Mouse (Mus musculus) limb, embryonic 14.5 days (tissue): ENCODE results near the gene Snx22. TPM values are rescaled to one million over a fixed set of nuclear protein-coding genes. Genes with fewer than 3 reads are reported as not detected.

Source experiments
- ATAC-seq: fragments of 200-750 bp; cut with Nextera tagmentation; 2 replicates; pipeline ENCODE4 v1.8.0; 2017; ENCODE audit warnings: low read depth, moderate number of reproducible peaks, moderate TSS enrichment; ENCODE audit not compliant: low FRiP score
- DNase-seq: peaks from one replicate; pipeline ENCODE4 v3.0.0-alpha.2; 2015; ENCODE audit warnings: low spot score
- H3K27ac ChIP-seq: fragments of 300-500 bp; sonication (generic); replicated peaks from 2 replicates; pipeline ENCODE4 v1.5.1; 2014; ENCODE audit warnings: low read depth, mild to moderate bottlenecking, low read length, moderate library complexity, mixed read lengths
- H3K27me3 ChIP-seq: fragments of 300-500 bp; sonication (generic); 2 replicates; pipeline ENCODE4 v1.6.1; 2014; ENCODE audit warnings: low read length, mixed read lengths; ENCODE audit not compliant: control insufficient read depth, insufficient read depth
- H3K36me3 ChIP-seq: fragments of 300-500 bp; sonication (generic); 2 replicates; pipeline ENCODE4 v1.6.1; 2014; ENCODE audit warnings: mild to moderate bottlenecking, low read length, moderate library complexity, mixed read lengths; ENCODE audit not compliant: control insufficient read depth, insufficient read depth
- H3K4me1 ChIP-seq: fragments of 300-500 bp; sonication (generic); 2 replicates; pipeline ENCODE4 v1.6.1; 2014; ENCODE audit warnings: antibody characterized with exemption, low read length, mixed read lengths; ENCODE audit not compliant: control insufficient read depth, insufficient read depth
- H3K4me2 ChIP-seq: fragments of 300-500 bp; sonication (generic); replicated peaks from 2 replicates; pipeline ENCODE4 v1.6.1; 2014; ENCODE audit warnings: low read depth, mild to moderate bottlenecking, low read length, moderate library complexity; ENCODE audit not compliant: severe bottlenecking
- H3K4me3 ChIP-seq: fragments of 300-500 bp; sonication (generic); replicated peaks from 2 replicates; pipeline ENCODE4 v1.5.1; 2014; ENCODE audit warnings: low read length
- H3K9ac ChIP-seq: fragments of 300-500 bp; sonication (generic); 2 replicates; pipeline ENCODE4 v1.6.1; 2014; ENCODE audit warnings: mild to moderate bottlenecking, low read depth, low read length, moderate library complexity; ENCODE audit not compliant: severe bottlenecking
- H3K9me3 ChIP-seq: fragments of 300-500 bp; sonication (generic); 2 replicates; pipeline ENCODE4 v1.6.1; 2016; ENCODE audit warnings: low read length; ENCODE audit not compliant: control insufficient read depth
- POLR2A ChIP-seq: fragments of 200-500 bp; IDR thresholded peaks from 2 replicates; pipeline ENCODE4 v1.8.0; 2012; ENCODE audit warnings: inconsistent platforms, mild to moderate bottlenecking, moderate library complexity, borderline replicate concordance; ENCODE audit not compliant: insufficient read depth, insufficient read length; ENCODE audit errors: extremely low read depth
- WGBS: fragments of 180-500 bp; shearing (Covaris S2); extraction: QIAGEN DNeasy Blood & Tissue Kit; methylation state at CpG from one replicate; pipeline ENCODE4 v1.1.7; 2014; 5-methylcytosine and 5-hydroxymethylcytosine counted together
- polyA plus RNA-seq, 2 experiments: library from polyadenylated mRNA; depleted of rRNA in 1 of 2; stranded (reverse) in 1 of 2; unstranded in 1 of 2; fragments of >200 nt; fragmentation: Nextera tagmentation in 1 of 2; extraction: Ambion mirVana in 1 of 2; gene quantifications; 2 replicates each; pipeline versions ENCODE4 v1.2.1 to v1.2.3; 2012 to 2014

Gene Snx22
- polyA plus RNA-seq (2012; rRNA removed) = 5.0 and 6.1 TPM in 2 replicates
- 3.1 and 3.2 TPM in 2 replicates for polyA plus RNA-seq (2014; fragmentation: Nextera tagmentation; extraction: Ambion mirVana)

DNA sequence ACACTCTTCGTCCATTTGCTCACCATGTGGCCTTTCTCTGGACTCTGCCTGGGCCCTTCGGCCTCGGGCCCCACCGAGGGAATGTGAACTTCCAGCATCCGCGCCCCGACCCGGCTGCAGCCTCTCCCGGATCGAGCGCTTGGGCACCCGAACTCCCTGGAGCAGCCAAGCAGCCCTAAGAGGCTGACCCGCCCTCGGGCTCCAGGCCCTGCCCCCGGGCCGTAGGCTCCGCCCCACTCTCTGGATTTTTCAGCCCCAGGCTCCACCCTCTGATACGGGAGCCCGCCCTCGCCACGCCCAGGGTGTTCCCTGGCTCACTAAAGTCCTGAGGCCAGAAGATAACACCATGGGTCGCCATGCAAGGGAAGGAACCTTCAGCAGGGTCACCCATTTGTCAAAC is at the start of gene Snx22:
Snx22 (minus strand) TSS at position 137 of the 400 bp plus-strand sequence.
- Histone ChIP-seq H3K4me3 (peak within 1 kb of the TSS; percentile 54), H3K9ac (peak within 1 kb of the TSS; percentile 57), H3K27me3 (peaks cover 22% of the 10 kb centered on the region; the same call in 1 of the 2 replicates), H3K36me3 (peaks cover 26% of the 10 kb centered on the region), H3K4me1 (no peaks in the 10 kb centered on the region), H3K27ac (no peak within 1 kb of the TSS), H3K4me2 (peak within 1 kb of the TSS; percentile 88), H3K9me3 (no peaks in the 10 kb centered on the region)
- DNase-seq = peak; percentile 68
- TF ChIP-seq POLR2A = no peak
- ATAC-seq = peak; percentile 75
- WGBS = under 1% methylated on average over 21 of the region's 22 CpGs

DNA sequence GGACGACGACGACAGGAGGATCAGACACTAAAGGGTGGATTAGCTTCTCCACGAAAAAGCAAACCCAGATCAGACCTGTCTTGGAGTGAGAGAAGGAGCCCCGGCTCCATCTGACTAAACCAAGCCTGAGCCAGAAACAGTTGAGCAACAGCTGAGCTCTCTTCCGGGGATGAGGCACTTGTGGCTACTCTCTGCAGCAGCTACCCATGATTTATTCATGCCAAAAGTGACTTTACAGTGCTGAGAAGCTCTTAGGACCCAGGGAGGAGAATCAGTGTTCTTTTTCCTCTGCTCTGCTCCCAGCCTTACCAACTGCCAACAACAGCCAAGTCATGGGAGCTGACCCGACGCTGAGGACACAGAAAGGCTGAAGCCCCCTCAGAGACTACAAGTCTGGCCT is 47.4 kb upstream of the Snx22 start:
- DNase-seq (peak; percentile 24), ATAC-seq (peak; percentile 36; the same call in 1 of the 2 replicates)
- WGBS = 52% methylated on average over 8 of the region's 8 CpGs
- H3K9me3 ChIP-seq = no peaks in the 10 kb centered on the region
- 0 out of 2 replicates have a peak overlapping the region, but pooled peaks have one; percentile 44 for H3K27ac ChIP-seq
- H3K36me3 ChIP-seq = peaks cover 16% of the 10 kb centered on the region
- H3K4me3 ChIP-seq = no peak overlapping the region
- no peak overlapping the region for H3K9ac ChIP-seq
- H3K4me1 ChIP-seq = no peaks in the 10 kb centered on the region
- no peak for TF ChIP-seq POLR2A
- no peak overlapping the region for H3K4me2 ChIP-seq
- H3K27me3 ChIP-seq = no peaks in the 10 kb centered on the region

DNA sequence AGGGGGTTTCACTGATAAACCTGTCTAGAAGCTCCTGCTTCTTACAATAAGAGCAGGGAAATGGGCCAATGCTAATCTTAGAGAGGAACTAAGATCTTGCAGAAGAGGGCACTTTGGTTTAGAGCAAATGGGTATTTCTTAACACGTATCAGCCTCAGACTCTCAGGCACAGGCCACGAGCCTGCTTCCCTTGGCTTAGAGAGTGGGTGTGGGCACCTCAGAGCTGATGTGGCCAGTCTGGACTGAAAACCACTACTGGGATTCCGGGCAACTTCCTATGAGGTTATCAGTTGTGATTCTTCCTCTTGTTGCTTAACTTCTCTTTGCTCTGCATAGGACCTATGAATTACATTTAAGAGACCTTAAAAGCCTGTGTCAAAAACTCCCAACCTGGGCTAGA is 44.8 kb upstream of the Snx22 start:
- Histone ChIP-seq H3K36me3 (peaks cover 16% of the 10 kb centered on the region), H3K4me2 (no peak overlapping the region), H3K9me3 (no peaks in the 10 kb centered on the region), H3K4me1 (no peaks in the 10 kb centered on the region), H3K9ac (no peak overlapping the region), H3K4me3 (no peak overlapping the region), H3K27ac (no peak overlapping the region), H3K27me3 (no peaks in the 10 kb centered on the region)
- no peak for TF ChIP-seq POLR2A
- DNase-seq (no peak), ATAC-seq (no peak)
- WGBS = 95% methylated on average over 3 of the region's 3 CpGs

DNA sequence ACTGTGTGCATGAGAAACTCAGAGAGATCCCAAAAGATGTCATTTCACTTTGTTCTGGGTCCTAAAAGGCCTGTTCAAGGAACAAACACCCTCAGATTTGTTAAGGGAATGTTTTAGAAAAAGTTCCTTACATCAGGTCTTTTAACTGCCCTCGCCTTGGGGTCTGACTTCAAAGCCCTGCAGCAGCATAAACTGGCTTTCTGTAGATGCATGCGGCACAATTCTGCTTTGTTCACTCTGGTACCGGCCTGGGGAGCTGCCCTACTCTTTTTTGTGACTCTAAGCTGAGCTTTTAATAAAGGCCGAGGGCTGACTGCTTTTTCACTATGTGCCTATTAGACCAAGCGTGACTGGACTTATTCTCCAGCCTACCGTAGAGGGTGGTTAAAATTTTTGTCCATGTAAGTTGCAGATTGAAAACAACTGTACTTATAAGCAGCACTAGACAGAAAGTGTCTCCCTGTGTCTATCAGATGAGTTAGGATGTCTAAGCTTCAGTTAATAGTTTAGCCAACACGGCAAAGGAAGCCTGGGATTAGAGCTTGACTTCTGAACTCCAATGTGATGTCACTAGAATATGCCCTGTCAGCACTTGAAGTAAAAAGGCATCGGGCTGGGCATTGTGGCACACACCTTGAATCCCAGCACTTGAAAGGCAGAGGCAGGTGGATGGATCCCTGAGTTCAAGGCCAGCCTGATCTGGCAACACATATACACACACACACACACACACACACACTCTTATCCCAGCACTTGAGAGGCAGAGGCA is 41.3 kb upstream of the Snx22 start:
- 56% methylated on average over 8 of the region's 8 CpGs for WGBS
- H3K4me2 ChIP-seq = no peak overlapping the region
- DNase-seq = no peak
- no peak for ATAC-seq
- no peak overlapping the region for H3K4me3 ChIP-seq
- H3K9ac ChIP-seq = no peak overlapping the region
- no peaks in the 10 kb centered on the region for H3K4me1 ChIP-seq
- H3K9me3 ChIP-seq = no peaks in the 10 kb centered on the region
- H3K27me3 ChIP-seq = no peaks in the 10 kb centered on the region
- no peak overlapping the region for H3K27ac ChIP-seq
- H3K36me3 ChIP-seq = peaks cover 39% of the 10 kb centered on the region
- no peak for TF ChIP-seq POLR2A

DNA sequence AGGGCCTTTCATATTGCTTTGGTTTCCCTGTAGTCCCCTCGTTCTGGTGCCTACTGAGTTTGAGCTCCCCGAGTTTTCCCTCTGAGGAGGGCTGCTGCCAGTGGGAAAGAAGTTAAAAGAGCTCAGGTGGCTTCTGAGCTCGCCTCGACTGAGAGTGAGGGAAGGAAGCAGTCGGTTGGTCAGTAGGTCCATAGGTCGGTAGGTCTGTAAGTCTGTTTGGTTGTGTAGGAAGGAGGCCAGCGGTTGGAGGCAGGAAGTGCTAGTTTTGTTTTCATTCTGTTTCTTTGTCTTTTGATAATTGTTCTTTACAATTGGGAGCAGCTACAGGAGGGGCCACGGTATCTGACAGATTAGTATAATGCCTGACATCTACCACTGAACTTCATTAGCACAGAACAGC is 40.6 kb upstream of the Snx22 start:
- Histone ChIP-seq H3K4me1 (no peaks in the 10 kb centered on the region), H3K4me2 (no peak overlapping the region), H3K27me3 (no peaks in the 10 kb centered on the region), H3K9ac (no peak overlapping the region), H3K4me3 (no peak overlapping the region), H3K9me3 (no peaks in the 10 kb centered on the region), H3K36me3 (peaks cover 41% of the 10 kb centered on the region), H3K27ac (no peak overlapping the region)
- TF ChIP-seq POLR2A = no peak
- WGBS = 72% methylated on average over 8 of the region's 8 CpGs
- ATAC-seq (no peak), DNase-seq (no peak)
